Mouse (Mus musculus): ENCODE measurements around the gene Mroh2a. TPM values are rescaled to one million over a fixed set of nuclear protein-coding genes. Genes with fewer than 3 reads are reported as not detected.

The Mroh2a gene
- polyA plus RNA-seq, 2 experiments: under 0.01 to 0.38 TPM

DNA sequence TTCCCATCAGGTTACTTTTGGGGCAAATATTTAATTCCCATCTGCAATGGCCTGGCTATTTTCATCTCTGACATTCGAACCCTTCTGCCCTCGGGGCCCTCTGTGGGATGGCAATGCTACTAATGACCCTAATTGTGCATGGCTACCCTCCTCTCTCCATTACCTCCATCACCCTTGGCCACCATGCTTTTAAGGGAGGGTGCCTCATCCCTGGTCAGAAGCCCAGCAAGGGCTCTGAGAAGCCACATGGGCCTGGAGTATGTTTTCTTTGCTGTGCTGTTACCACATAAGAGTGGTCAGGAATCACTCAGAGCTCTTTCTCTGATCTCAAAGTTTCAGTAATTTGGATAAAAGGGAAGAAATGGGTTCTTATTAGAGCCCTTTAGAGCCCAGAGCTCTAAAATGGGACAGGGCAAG is 72.8 kb downstream of the Mroh2a start:
- Histone ChIP-seq H3K9ac (replicated peaks) (no peak overlapping the region), H3K9me3 (ENCODE audit: control insufficient read depth, low read length) (peaks cover 18% of the 10 kb centered on the region), H3K27ac (no peak overlapping the region), H3K4me1 (replicated peaks; ENCODE audit: control insufficient read depth in 2 of 2, insufficient read depth in 2 of 2, low read length in 1 of 2) (no peaks in the 10 kb centered on the region), H3K4me3 (ENCODE audit: insufficient read depth in 1 of 2, low read depth in 2 of 2, low read length in 2 of 2) (no peak overlapping the region), H3K27me3 (ENCODE audit: control insufficient read depth, insufficient read depth, low read length) (no peaks in the 10 kb centered on the region), H3K4me2 (ENCODE audit: low read depth) (no peak overlapping the region), H3K36me3 (replicated peaks; ENCODE audit: control insufficient read depth, insufficient read depth, low read depth) (no peaks in the 10 kb centered on the region)
- TF ChIP-seq CTCF (IDR thresholded peaks at IDR 0.05; ENCODE audit: low read depth) (no peak), EP300 (IDR thresholded peaks at IDR 0.05; ENCODE audit: low read depth) (no peak)
- ATAC-seq (ENCODE audit: insufficient read depth) (no peak), DNase-seq (ENCODE audit: low read depth in 3 of 3, low spot score in 3 of 3) (no peak)
- WGBS (ENCODE audit: insufficient replicate concordance): 60% methylated on average over 2 of the region's 2 CpGs

GRCm38 (mm10) chr1:88300301-88301050 is 73.7 kb downstream of the Mroh2a start:
- DNase-seq (ENCODE audit: low read depth in 3 of 3, low spot score in 3 of 3) (no peak), ATAC-seq (ENCODE audit: insufficient read depth) (0 out of 2 replicates have a peak, but pooled peaks have one; percentile 5)
- H3K27me3 ChIP-seq (ENCODE audit: control insufficient read depth, insufficient read depth, low read length): no peaks in the 10 kb centered on the region
- peaks cover 16% of the 10 kb centered on the region for H3K9me3 ChIP-seq (ENCODE audit: control insufficient read depth, low read length)
- H3K4me3 ChIP-seq (ENCODE audit: insufficient read depth in 1 of 2, low read depth in 2 of 2, low read length in 2 of 2): no peak overlapping the region
- 29% methylated on average over 5 of the region's 5 CpGs for WGBS (ENCODE audit: insufficient replicate concordance)
- no peak for TF ChIP-seq CTCF (IDR thresholded peaks at IDR 0.05; ENCODE audit: low read depth)
- H3K27ac ChIP-seq: no peak overlapping the region
- H3K4me1 ChIP-seq (replicated peaks; ENCODE audit: control insufficient read depth in 2 of 2, insufficient read depth in 2 of 2, low read length in 1 of 2): no peaks in the 10 kb centered on the region
- H3K36me3 ChIP-seq (replicated peaks; ENCODE audit: control insufficient read depth, insufficient read depth, low read depth): no peaks in the 10 kb centered on the region
- no peak overlapping the region for H3K9ac ChIP-seq (replicated peaks)
- H3K4me2 ChIP-seq (ENCODE audit: low read depth): no peak overlapping the region

DNA sequence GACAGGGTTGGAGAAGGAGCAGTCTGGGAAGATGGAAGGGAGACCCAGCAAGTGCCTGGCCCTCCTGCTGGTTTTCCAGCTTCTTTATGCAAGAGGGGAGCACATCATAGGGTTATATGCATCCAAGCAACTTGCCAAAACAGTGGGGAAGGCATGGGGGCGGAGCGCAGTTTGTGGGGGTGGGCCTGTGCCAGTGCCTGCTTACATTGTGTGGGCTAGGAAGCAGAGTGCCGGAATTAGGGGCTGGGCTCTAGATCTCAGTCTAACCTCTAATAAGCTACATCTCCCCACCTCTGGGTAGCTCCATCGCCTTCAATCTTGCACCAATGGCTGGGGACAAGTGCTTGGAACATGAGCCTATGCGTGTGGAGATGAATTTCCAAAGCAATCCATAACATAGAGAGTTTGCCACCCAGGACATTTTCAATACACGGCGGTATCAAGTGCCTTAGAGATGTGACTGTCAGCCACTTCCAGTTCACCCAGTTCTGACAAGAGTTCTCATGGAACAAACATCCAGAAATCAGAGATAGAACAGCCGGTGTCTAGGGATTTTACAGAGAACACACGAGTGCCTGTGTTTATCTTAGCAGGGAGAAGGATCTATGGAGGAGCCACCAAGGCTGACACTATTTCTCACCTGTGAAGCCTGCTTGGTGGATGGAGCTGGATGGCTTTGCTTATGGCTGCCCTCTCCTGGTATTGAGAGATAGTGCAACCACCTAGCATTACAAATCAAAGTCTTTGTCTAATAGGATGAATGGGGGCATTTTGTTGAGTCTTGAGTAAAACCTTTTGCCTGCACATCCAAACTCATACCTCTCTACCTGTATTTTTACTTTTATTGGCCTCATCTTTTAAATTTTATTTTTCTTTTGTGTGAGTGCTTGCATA is 74.6 kb downstream of the Mroh2a start:
- Histone ChIP-seq H3K9me3 (ENCODE audit: control insufficient read depth, low read length) (peaks cover 14% of the 10 kb centered on the region), H3K36me3 (replicated peaks; ENCODE audit: control insufficient read depth, insufficient read depth, low read depth) (no peaks in the 10 kb centered on the region), H3K9ac (replicated peaks) (no peak overlapping the region), H3K4me1 (replicated peaks; ENCODE audit: control insufficient read depth in 2 of 2, insufficient read depth in 2 of 2, low read length in 1 of 2) (no peaks in the 10 kb centered on the region), H3K27me3 (ENCODE audit: control insufficient read depth, insufficient read depth, low read length) (no peaks in the 10 kb centered on the region), H3K4me2 (ENCODE audit: low read depth) (no peak overlapping the region), H3K4me3 (ENCODE audit: insufficient read depth in 1 of 2, low read depth in 2 of 2, low read length in 2 of 2) (no peak overlapping the region), H3K27ac (no peak overlapping the region)
- WGBS (ENCODE audit: insufficient replicate concordance): 50% methylated on average over 9 of the region's 9 CpGs
- TF ChIP-seq CTCF (IDR thresholded peaks at IDR 0.05; ENCODE audit: low read depth) (peak; percentile 55), EP300 (IDR thresholded peaks at IDR 0.05; ENCODE audit: low read depth) (no peak)
- DNase-seq (ENCODE audit: low read depth in 3 of 3, low spot score in 3 of 3) (no peak), ATAC-seq (ENCODE audit: insufficient read depth) (no peak)

GRCm38 (mm10) chr1:88302057-88302740 is 75.4 kb downstream of the Mroh2a start:
- H3K9ac ChIP-seq (replicated peaks): no peak overlapping the region
- no peaks in the 10 kb centered on the region for H3K36me3 ChIP-seq (replicated peaks; ENCODE audit: control insufficient read depth, insufficient read depth, low read depth)
- WGBS (ENCODE audit: insufficient replicate concordance): 51% methylated on average over 14 of the region's 14 CpGs
- no peak overlapping the region for H3K4me3 ChIP-seq (ENCODE audit: insufficient read depth in 1 of 2, low read depth in 2 of 2, low read length in 2 of 2)
- peaks cover 18% of the 10 kb centered on the region for H3K9me3 ChIP-seq (ENCODE audit: control insufficient read depth, low read length)
- DNase-seq (ENCODE audit: low read depth in 3 of 3, low spot score in 3 of 3) (no peak), ATAC-seq (ENCODE audit: insufficient read depth) (no peak)
- TF ChIP-seq CTCF (IDR thresholded peaks at IDR 0.05; ENCODE audit: low read depth) (no peak), EP300 (IDR thresholded peaks at IDR 0.05; ENCODE audit: low read depth) (no peak)
- no peak overlapping the region for H3K27ac ChIP-seq
- no peaks in the 10 kb centered on the region for H3K27me3 ChIP-seq (ENCODE audit: control insufficient read depth, insufficient read depth, low read length)
- H3K4me1 ChIP-seq (replicated peaks; ENCODE audit: control insufficient read depth in 2 of 2, insufficient read depth in 2 of 2, low read length in 1 of 2): no peaks in the 10 kb centered on the region
- no peak overlapping the region for H3K4me2 ChIP-seq (ENCODE audit: low read depth)
